Mouse (Mus musculus) retina, embryonic 14.5 days (tissue): Measurements from ENCODE around the gene Ptgs1.
"Not testable (repeated sequence)": the region's sequence is repeated elsewhere in the genome, so short reads cannot be mapped to it uniquely, and the experiment has no call there.

Experiments used
- DNase-seq: peaks from one replicate; pipeline ENCODE4 v3.0.0-alpha.2; 2015; ENCODE audit warnings: low spot score

Gene Ptgs1

DNA sequence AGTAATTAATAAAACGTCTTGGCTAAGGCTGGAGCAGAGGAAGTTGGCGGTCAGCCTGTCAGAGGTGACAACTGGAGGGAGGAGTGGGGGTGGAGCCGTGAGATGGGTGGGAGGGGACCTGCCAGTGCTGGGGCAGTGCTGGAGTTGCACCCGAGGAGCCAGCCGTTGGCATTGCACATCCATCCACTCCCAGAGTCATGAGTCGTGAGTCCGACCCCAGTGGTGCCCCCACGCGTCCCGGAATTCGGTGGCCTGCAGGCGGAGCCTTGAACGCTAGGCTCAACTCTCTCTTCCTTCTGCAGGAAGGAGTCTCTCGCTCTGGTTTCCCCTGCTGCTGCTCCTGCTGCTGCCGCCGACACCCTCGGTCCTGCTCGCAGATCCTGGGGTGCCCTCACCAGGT lies at the start of gene Ptgs1:
Gene Ptgs1 (plus strand): TSS at position 61 of the 400 bp plus-strand sequence.
- DNase-seq, result peak; percentile 48

DNA sequence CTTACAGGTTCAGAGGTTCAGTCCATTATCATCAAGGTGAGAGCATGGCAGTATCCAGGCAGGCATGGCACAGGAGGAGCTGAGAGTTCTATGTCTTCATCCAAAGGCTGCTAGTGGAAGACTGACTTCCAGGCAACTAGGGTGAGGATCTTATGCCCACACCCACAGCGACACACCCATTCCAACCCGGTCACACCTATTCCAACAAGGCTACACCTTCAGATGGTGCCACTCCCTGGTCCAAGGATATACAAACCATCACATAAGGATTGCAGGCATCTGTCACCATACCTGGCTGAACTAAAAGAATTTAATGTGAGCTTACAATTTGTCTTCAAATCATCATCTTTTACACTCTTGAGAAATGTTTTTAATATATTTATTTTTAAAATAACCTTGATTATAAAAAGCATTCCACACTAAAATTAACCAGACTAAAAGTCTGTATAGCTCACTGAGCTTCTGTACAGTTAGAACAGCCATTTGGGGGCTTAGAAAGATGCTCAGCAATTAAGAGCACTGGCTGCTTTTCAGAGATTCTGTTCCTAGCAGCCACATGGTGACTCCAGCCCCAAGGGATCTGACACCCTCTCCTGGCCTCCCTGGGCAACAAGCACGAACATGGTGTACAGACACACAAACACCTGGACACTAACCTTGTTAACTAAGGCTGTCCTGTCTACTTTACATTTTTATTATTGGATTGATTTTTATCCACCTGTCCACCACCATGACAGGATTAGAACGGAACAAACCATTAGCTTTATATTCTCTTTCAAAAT lies 48.4 kb upstream of the Ptgs1 start:
- DNase-seq, result not testable (repeated sequence)

- no peak for DNase-seq
These were observed 46.9 kb upstream of the Ptgs1 start for GRCm38 (mm10) chr2:36183278-36183677.

DNA sequence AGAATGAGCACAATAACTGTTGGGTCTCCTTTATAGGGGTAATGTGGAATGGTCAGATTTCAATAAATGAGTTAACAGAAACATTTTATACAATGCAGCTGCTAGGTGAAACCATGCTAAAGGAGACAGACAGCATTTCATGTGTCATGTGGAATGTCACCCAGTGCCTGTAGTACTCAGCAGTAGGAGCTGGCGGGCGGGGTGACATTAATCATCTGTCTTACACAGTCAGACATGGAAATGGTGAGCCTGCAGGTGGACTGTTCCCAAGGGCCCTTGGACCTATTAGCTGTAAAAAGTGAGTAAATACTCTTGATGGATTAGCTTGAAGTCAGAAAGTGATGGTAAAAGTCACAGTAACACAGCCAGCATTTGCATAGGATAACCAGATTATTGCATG lies 46.0 kb upstream of the Ptgs1 start:
- no peak for DNase-seq

- DNase-seq, result no peak
These were observed 45.4 kb upstream of the Ptgs1 start for GRCm38 (mm10) chr2:36184876-36185275.

- DNase-seq, result not testable (repeated sequence)
These were observed 41.0 kb upstream of the Ptgs1 start for GRCm38 (mm10) chr2:36189200-36189599.

DNA sequence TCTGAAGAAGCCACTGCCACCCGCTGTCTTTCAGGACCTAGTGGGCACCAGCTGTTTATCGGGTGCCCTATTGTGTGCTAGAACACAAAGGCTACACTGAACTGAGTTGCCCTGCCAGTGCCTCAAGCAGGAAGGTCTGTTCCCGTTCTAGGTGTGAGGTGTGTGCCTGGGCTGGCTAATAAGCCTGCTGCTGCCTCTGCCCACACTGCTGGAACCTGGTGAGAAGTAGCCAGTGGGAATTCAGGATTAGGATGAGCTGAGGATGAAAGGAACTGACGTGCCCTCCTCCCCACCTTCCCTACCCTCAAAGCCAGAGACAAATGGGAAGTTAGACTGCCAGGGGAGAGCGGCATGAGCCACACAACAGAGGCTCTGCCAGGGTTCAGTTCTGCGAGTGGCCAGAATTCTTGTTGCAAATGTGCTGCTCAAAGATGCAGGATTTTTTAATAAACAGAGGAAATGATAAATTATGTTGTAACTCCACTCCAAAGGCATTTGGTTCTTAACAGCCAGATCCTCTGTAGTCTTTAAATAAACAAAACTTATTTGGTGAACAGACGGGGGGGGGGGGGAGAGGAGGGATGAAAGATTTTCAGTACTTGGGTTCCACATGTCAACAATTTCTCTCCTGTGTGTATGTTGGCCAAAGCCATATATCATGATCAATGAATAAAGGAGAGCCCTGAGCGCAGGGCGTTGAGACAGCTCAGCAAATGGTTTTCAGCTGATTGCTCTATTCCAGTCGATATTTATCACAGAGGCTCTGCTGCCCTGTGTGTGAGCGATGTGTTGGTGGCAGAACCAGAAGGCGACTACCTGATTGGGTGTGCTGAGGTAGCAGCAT lies 38.9 kb upstream of the Ptgs1 start:
- DNase-seq, result no peak

GRCm38 (mm10) chr2:36197021-36197420 lies 33.2 kb upstream of the Ptgs1 start:
- DNase-seq, result no peak

DNA sequence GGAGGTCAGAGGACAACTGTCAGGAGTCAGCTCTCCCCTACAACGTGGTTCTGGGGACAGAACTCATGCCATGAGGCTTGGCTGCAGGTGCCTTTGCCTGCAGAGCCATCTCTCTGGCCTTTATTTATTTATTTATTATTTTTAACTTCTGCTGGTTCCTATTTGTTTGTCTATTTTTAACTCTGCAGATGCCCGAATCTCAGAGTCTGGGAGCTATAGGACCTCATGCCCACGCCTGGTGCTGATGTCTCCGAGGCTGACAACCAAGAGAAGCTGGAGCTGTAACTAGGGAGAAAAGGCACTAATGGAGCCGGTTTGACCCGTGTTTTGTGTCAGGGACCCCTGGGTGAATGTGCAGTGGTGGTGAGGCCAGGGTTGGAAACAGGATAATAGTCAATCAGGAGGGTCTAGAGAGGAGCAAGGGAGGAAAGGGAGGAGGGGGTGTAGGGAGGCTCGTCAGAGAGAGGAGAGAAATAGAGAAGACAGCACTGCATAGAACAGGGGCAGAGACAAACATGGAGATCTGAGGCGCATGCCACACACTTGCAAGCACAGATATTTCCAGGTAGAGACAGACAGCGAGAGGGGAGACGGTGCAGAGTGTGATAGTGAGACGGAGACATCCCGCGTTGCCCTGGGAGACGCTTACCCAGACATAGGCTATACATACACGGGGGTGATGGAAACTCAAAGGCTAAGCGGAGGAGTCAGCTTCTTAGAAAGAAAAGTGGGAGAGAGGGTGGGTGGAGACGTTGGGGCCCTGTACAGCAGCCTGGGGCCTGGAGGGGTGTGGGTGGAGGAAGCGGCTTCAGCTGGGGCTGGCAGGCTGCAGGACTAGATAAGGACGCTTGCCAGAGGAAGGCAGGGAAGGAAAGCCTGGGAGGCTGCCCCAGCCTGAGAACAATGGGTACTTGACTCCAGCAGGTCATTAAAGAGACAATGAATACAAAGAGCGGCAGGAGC lies 32.0 kb upstream of the Ptgs1 start:
- peak; percentile 63 for DNase-seq

DNA sequence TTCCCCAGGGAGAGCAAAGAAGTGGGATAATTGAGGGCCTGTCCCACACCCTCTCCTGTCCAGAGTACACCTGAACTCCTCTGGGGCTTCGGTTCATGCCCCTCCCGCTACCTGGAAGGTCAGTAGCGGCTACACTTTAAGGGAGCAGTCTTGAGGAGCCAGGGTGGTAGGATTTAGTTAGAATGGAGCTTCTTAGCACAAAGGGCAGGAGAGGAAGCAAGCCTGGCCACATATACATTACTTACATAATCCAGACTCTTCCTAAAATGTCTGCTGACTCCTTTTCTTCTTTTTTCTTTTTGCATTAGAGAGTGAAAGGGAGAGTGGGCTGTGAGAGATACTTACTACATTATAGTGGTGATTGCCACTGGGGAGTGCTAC lies 31.4 kb upstream of the Ptgs1 start:
- no peak for DNase-seq

DNA sequence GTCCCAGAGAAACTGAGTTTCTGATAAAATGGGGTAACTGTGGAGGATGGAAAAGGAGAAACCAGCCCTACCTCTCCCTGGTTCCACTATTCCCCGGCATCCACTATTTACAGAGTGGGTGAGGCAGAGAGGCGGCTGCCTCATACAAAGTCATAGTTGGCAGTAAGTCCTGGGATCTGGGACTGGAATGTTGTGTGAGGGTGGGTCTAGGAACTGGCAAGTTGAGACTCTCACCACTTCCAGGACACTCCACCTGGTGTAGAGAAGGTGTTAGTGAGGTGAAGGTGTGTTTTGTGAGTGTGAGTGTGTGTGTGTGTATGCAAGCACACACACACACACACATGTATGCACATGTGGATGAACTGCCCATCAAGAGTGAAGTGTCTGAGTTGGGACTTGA lies 29.4 kb upstream of the Ptgs1 start:
- DNase-seq, result no peak

- DNase-seq, result no peak
These were observed 28.2 kb upstream of the Ptgs1 start for GRCm38 (mm10) chr2:36201756-36202610.

DNA sequence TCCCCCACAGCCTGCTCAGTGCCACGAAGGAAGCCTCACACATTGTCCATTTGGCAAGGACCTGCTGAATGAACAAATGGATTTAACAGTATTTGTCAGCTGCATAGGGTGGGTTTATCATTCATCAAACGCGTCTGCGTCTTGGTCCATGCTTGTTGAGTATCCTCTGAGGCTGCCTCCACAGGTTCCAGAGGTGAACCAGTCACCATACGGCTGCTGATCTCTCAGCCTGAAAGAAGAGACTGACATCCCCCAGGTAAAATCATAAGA lies 27.7 kb upstream of the Ptgs1 start:
- no peak for DNase-seq

GRCm38 (mm10) chr2:36203011-36203825 lies 27.0 kb upstream of the Ptgs1 start:
- DNase-seq, result peak; percentile 51

DNA sequence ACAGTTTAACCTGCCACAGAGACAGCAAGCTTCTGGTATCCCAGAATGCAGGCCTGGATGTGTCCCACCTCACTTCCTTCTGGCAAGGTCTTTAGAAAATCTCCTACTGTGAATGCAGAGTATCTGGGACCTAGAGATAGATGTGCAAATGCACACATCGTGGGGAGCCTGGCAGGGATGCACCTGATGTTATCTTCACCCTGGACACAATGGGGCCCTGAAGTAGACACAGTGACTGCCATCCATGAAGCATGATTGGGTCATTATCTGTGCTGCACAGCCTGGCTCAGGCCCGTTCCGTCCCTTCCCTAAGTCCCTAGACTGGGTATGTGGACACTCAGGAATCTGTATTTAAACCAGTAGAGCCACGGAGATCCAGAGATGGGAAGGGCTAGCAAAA lies 25.6 kb upstream of the Ptgs1 start:
- DNase-seq, result no peak

GRCm38 (mm10) chr2:36207071-36207470 lies 23.2 kb upstream of the Ptgs1 start:
- no peak for DNase-seq

GRCm38 (mm10) chr2:36210796-36211195 lies 19.4 kb upstream of the Ptgs1 start:
- peak; percentile 33 for DNase-seq

DNA sequence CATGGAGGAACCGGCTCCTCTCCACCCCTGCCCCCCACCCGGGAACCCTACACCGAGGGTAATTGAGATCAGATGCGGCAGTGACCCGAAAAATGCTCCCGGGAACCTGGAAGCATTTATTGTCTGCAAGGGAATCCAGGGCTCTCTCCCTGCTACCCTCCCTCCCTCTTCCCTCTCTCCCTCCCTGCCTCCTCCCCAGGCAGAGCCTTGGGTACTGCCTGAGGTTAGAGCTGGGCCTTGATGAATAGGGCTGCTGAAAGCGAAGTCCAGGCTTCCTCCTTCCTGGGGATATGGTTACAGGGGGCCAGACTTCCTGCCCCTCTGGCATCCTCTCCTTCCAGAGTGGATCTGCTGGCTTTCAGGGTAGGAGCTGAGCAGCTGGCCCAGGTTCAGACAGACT lies 18.4 kb upstream of the Ptgs1 start:
- peak; percentile 29 for DNase-seq

DNA sequence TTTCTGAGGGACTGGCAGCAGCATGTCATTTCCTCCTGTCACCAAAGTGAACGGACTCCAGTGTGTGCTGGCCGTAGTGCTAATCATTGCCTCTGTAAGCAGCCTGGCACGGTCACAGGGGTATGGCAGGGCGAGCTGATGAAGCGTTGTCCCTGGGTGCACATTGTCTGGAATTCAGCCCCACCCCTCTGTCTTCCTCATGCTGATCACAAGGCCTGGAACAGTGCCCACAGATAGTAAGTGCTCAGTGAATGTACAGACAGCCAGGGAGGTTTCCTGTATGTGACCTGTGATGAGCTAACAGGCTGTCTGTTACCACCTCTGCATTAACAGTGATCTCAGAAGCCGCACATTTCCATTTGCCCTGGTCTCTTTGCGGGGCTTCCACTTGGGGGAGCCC lies 17.1 kb upstream of the Ptgs1 start:
- no peak for DNase-seq

GRCm38 (mm10) chr2:36214023-36214422 lies 16.2 kb upstream of the Ptgs1 start:
- DNase-seq, result peak; percentile 92

- peak; percentile 52 for DNase-seq
These were observed 15.8 kb upstream of the Ptgs1 start for GRCm38 (mm10) chr2:36214425-36214824.
